Mouse (Mus musculus) bone marrow macrophage, adult 2 months (primary cell): ENCODE measurements around the gene Fahd1.

Experiments
- CTCF ChIP-seq: IDR thresholded peaks from 2 replicates; pipeline ENCODE4 v1.5.1; 2012; ENCODE audit warnings: low read depth, mild to moderate bottlenecking, low read length, moderate library complexity
- POLR2A ChIP-seq: IDR thresholded peaks from 2 replicates; pipeline ENCODE4 v1.6.1; 2012; ENCODE audit warnings: mild to moderate bottlenecking, low read depth, low read length, borderline replicate concordance

DNA sequence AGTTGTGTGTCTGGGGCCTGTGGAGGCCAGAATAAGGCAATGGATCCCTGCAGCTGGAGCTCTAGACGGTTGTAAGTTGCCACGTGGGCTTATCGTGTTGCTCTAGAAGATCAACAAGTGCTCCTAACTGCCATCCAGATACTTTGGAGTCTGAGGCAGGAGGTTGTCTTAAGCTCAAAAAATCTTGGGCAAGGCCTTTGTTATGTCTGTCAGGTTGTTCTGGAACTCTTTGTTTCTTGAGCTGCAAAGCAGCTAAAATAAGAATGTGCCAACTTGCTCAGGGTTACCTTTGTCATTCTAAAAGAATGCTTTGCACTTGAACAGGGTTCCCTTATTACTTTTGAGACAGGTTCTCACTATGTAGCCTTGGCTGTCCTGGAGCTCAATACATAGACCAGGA, 39.0 kb downstream of the Fahd1 start:
- no peak for TF ChIP-seq CTCF
- no peak for TF ChIP-seq POLR2A
